12 mouse cellular contexts compared by ENCODE assay signal in the genomic region with DNA sequence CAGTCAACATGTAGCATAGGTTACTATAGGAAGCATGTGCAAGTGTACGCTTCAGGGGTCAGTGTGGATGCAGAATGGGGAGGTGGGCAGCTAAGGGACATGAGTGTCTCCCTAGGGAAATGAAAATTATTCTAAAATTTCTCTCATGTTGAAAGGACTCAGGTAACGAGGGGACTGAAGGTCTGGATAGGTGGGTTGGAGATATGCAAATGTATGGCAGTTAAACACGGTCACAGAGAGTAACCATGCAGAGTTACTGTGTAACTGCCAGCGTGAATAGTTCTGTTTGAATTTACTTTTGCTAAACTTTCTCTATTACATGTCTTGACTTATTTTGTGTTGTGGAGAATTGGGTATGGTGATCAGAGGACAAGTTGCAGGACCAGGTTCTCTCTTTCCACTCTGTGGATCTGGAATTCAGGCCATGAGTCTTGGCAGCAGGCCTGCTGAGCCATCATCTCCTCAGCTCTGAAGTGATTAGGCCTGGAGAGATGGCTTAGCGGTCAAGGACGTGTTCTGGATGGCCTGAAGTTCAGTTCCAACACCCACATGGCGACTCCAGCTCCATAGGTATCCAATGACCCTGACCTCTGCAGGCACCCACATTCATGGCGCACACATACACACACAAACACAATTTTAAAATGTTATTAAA. TPM values are rescaled to one million over a fixed set of nuclear protein-coding genes. Genes with fewer than 3 reads are reported as not detected.
DNase-seq lines count a peak whose midpoint lies in the region; ATAC-seq lines count a peak whose summit lies in the region.
"Had no signal": no experiment of that assay in that cellular context is flagged by ENCODE, and none has a peak within 500 bp of the region (broad histone marks: within the 10 kb centered on the region; RNA-seq: fewer than 3 reads in every experiment).

No protein-coding gene starts in this region.

- no peaks in the 10 kb centered on the region for H3K9me3 ChIP-seq in heart, embryonic 13.5 days
- H3K9me3 ChIP-seq in hindbrain, embryonic 13.5 days = no peaks in the 10 kb centered on the region
- H3K9me3 ChIP-seq: liver, embryonic 15.5 days had no signal

- intact Hi-C loops in left cerebral cortex, postnatal 10 days (cut with DNase I) = no loop called here

- no peak for ATAC-seq in heart, embryonic 13.5 days (ENCODE audit: extremely low read depth, insufficient number of reproducible peaks, low FRiP score, low TSS enrichment)
- no peak for ATAC-seq in hindbrain, embryonic 13.5 days (ENCODE audit: low FRiP score)
- ATAC-seq: forebrain, postnatal 0 days; intestine, embryonic 16.5 days had no signal

- H3K4me1 ChIP-seq in brown adipose tissue, adult 24 weeks (ENCODE audit: control insufficient read depth, insufficient read depth, insufficient read length, low read length) = peaks cover 65% of the 10 kb centered on the region
- peaks cover 51% of the 10 kb centered on the region for H3K4me1 ChIP-seq in heart, embryonic 13.5 days
- peaks cover 8% of the 10 kb centered on the region; the same call in 1 of the 2 replicates for H3K4me1 ChIP-seq in hindbrain, embryonic 13.5 days (replicated peaks)

- no peak overlapping the region for H3K4me2 ChIP-seq in heart, embryonic 13.5 days
- H3K4me2 ChIP-seq in hindbrain, embryonic 13.5 days = no peak overlapping the region
- H3K4me2 ChIP-seq: liver, embryonic 15.5 days had no signal

- H3K4me3 ChIP-seq in brown adipose tissue, adult 24 weeks (ENCODE audit: insufficient read depth, low read depth, low read length) = no peak overlapping the region
- no peak overlapping the region for H3K4me3 ChIP-seq in heart, embryonic 13.5 days
- no peak overlapping the region for H3K4me3 ChIP-seq in hindbrain, embryonic 13.5 days
- H3K4me3 ChIP-seq: liver, embryonic 15.5 days had no signal

- H3K27me3 ChIP-seq in heart, embryonic 13.5 days (replicated peaks) = no peaks in the 10 kb centered on the region
- H3K27me3 ChIP-seq in hindbrain, embryonic 13.5 days = no peaks in the 10 kb centered on the region
- H3K27me3 ChIP-seq: liver, embryonic 15.5 days had no signal

- WGBS in heart, embryonic 13.5 days = 77% methylated on average over 8 of the region's 8 CpGs
- 94% methylated on average over 8 of the region's 8 CpGs for WGBS in hindbrain, embryonic 13.5 days

- DNase-seq in ovary, adult 18-20 months (ENCODE audit: low spot score) = peak; percentile 31
- DNase-seq in ovary, postnatal 36 days (ENCODE audit: low spot score) = no peak
- DNase-seq in skeletal muscle tissue, adult 2 months (ENCODE audit: low read depth, low spot score) = peak; percentile 72
- no peak for DNase-seq in thymus, postnatal 25 days
- DNase-seq in left cerebral cortex, postnatal 10 days (ENCODE audit: extremely low spot score in 1 of 2, low spot score in 2 of 2) = no peak
- DNase-seq: forebrain, postnatal 0 days; right cerebral cortex, postnatal 25 days had no signal

- no peak overlapping the region for H3K9ac ChIP-seq in heart, embryonic 13.5 days
- no peak overlapping the region for H3K9ac ChIP-seq in hindbrain, embryonic 13.5 days
- H3K9ac ChIP-seq: forebrain, postnatal 0 days; liver, embryonic 15.5 days had no signal

- peaks cover 16% of the 10 kb centered on the region; the same call in 1 of the 2 replicates for H3K36me3 ChIP-seq in heart, embryonic 13.5 days
- peaks cover 6% of the 10 kb centered on the region for H3K36me3 ChIP-seq in hindbrain, embryonic 13.5 days
- H3K36me3 ChIP-seq: liver, embryonic 15.5 days had no signal

- H3K27ac ChIP-seq in brown adipose tissue, adult 24 weeks (replicated peaks; ENCODE audit: low read depth, low read length) = peak overlapping the region; percentile 81
- peak overlapping the region; percentile 56 for H3K27ac ChIP-seq in heart, embryonic 13.5 days (replicated peaks)
- H3K27ac ChIP-seq in hindbrain, embryonic 13.5 days = no peak overlapping the region
- H3K27ac ChIP-seq: liver, embryonic 15.5 days had no signal

RNA-seq across cellular contexts. Expression of gene Bicra, which starts 33.1 kb away (rescaled TPM):
- polyA plus RNA-seq in brown adipose tissue, adult 24 weeks (2012; ENCODE audit: insufficient read depth, insufficient read length, missing spikeins) = 6.1 and 7.4 TPM in 2 replicates
- 4.6 and 5.0 TPM in 2 replicates for polyA plus RNA-seq in heart, embryonic 13.5 days (2015; fragmentation: Nextera tagmentation; extraction: Ambion mirVana)
- 8.2 and 8.4 TPM in 2 replicates for polyA plus RNA-seq in hindbrain, embryonic 13.5 days (2015; fragmentation: Nextera tagmentation; extraction: Ambion mirVana)
- 10 to 100 TPM; 13.4 to 14.1 TPM for total RNA-seq in left cerebral cortex, postnatal 10 days (2021)

RNA-seq across cellular contexts. Expression of gene Zfp541, which starts 47.0 kb away (rescaled TPM):
- polyA plus RNA-seq in brown adipose tissue, adult 24 weeks (2012; ENCODE audit: insufficient read depth, insufficient read length, missing spikeins) = not detected in 2 replicates
- 0.05 TPM in 1 of 2 replicates, not detected in the other for polyA plus RNA-seq in heart, embryonic 13.5 days (2015; fragmentation: Nextera tagmentation; extraction: Ambion mirVana)
- polyA plus RNA-seq in hindbrain, embryonic 13.5 days (2015; fragmentation: Nextera tagmentation; extraction: Ambion mirVana) = 0.09 TPM in 2 replicates
- total RNA-seq in left cerebral cortex, postnatal 10 days (2021) = under 1 TPM; 0.26 to 0.58 TPM
- polyA plus RNA-seq: liver, embryonic 15.5 days had no signal

RNA-seq across cellular contexts. Expression of gene Ehd2, which starts 47.3 kb away (rescaled TPM):
- polyA plus RNA-seq in brown adipose tissue, adult 24 weeks (2012; ENCODE audit: insufficient read depth, insufficient read length, missing spikeins) = 141 and 148 TPM in 2 replicates
- polyA plus RNA-seq in heart, embryonic 13.5 days (2015; fragmentation: Nextera tagmentation; extraction: Ambion mirVana) = 37.4 and 40.2 TPM in 2 replicates
- polyA plus RNA-seq in hindbrain, embryonic 13.5 days (2015; fragmentation: Nextera tagmentation; extraction: Ambion mirVana) = 5.2 and 6.4 TPM in 2 replicates
- 1 to 10 TPM; 7.1 to 7.5 TPM for total RNA-seq in left cerebral cortex, postnatal 10 days (2021)

Comparison
In these comparisons a context has a peak if more than half of its experiments do, and no peak if none do; other contexts are left out.
1. DNase-seq: peak in ovary, adult 18-20 months (single experiment) and skeletal muscle tissue, adult 2 months (single experiment); none in ovary, postnatal 36 days (single experiment), thymus, postnatal 25 days (single experiment) and left cerebral cortex, postnatal 10 days (0 of 2).